Mouse (Mus musculus) embryonic facial prominence, embryonic 11.5 days (tissue): ENCODE results near the gene Pou2f1. TPM values are rescaled to one million over a fixed set of nuclear protein-coding genes. Genes with fewer than 3 reads are reported as not detected.

Experiments used
- ATAC-seq: fragments of 200-750 bp; cut with Nextera tagmentation; replicated peaks from 2 replicates; pipeline ENCODE4 v1.8.0; 2017; ENCODE audit warnings: low read depth; ENCODE audit not compliant: insufficient number of reproducible peaks, low FRiP score, low TSS enrichment
- DNase-seq: peaks from one replicate; pipeline ENCODE4 v3.0.0-alpha.2; 2015; ENCODE audit warnings: low spot score
- H3K27ac ChIP-seq: fragments of 300-500 bp; sonication (generic); replicated peaks from 2 replicates; pipeline ENCODE4 v1.5.1; 2014; ENCODE audit warnings: mild to moderate bottlenecking, low read depth, low read length, control low read depth
- H3K27me3 ChIP-seq: fragments of 300-500 bp; sonication (generic); 2 replicates; pipeline ENCODE4 v1.6.1; 2014; ENCODE audit warnings: mild to moderate bottlenecking, low read length, moderate library complexity, mixed read lengths; ENCODE audit not compliant: control insufficient read depth, insufficient read depth
- H3K36me3 ChIP-seq: fragments of 300-500 bp; sonication (generic); replicated peaks from 2 replicates; pipeline ENCODE4 v1.6.1; 2014; ENCODE audit warnings: low read depth, mild to moderate bottlenecking, low read length, moderate library complexity, mixed read lengths; ENCODE audit not compliant: control insufficient read depth, insufficient read depth
- H3K4me1 ChIP-seq: fragments of 300-500 bp; sonication (generic); 2 replicates; pipeline ENCODE4 v1.6.1; 2014; ENCODE audit warnings: low read length, mixed read lengths; ENCODE audit not compliant: control insufficient read depth, insufficient read depth
- H3K4me2 ChIP-seq: fragments of 300-500 bp; sonication (generic); 2 replicates; pipeline ENCODE4 v1.6.1; 2014; ENCODE audit warnings: low read depth, mild to moderate bottlenecking, control low read depth, low read length, moderate library complexity
- H3K4me3 ChIP-seq: fragments of 300-500 bp; sonication (generic); 2 replicates; pipeline ENCODE4 v1.5.1; 2014; ENCODE audit warnings: low read depth, low read length, control low read depth
- H3K9ac ChIP-seq: fragments of 300-500 bp; sonication (generic); replicated peaks from 2 replicates; pipeline ENCODE4 v1.6.1; 2014; ENCODE audit warnings: mild to moderate bottlenecking, control low read depth, low read length
- H3K9me3 ChIP-seq: fragments of 300-500 bp; sonication (generic); replicated peaks from 2 replicates; pipeline ENCODE4 v1.6.1; 2016; ENCODE audit warnings: mild to moderate bottlenecking, low read length, inconsistent platforms, mixed read lengths; ENCODE audit not compliant: control insufficient read depth
- WGBS: fragments of 180-500 bp; shearing (Covaris S2); extraction: QIAGEN DNeasy Blood & Tissue Kit; methylation state at CpG from one replicate; pipeline ENCODE4 v1.1.7; 2014; 5-methylcytosine and 5-hydroxymethylcytosine counted together
- polyA plus RNA-seq: library from polyadenylated mRNA; unstranded; fragments of >200 nt; fragmentation: Nextera tagmentation; extraction: Ambion mirVana; gene quantifications from 2 replicates; pipeline ENCODE4 v1.2.1, GENCODE M21; 2014

Pou2f1 gene
- polyA plus RNA-seq, 1 experiment from 2014 or later: 22.8 TPM

DNA sequence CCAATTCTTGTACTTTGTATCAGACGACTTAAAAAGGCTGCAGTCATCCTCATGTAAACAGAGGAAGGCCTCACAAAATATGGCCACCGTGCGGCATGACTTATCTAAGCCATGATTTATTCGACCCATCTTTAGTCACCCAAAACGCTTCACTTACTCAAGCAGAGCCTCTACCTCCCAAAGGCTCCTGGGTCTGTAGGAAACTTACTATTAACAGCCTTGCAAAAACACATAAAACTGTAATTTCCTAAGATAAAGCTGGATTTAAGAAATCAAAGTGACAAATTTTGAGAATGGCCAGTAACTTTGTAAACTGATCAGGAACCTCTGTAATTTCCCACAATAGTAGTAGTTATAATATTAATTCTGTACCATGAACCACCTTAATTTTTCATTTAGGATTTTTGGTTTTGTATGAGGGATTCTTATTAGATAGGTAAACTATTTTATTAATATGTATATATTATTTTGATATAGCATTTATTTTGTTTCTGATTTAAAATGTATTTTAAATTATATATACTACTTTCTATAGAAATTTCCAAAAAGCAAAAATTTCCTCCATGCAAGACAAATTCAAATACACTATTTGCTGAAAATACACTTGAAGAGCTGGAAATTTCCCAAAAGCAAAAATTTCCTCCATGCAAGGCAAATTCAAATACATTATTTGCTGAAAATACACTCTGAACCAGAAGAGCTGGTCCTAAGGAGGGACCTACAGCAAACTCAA is 68.4 kb downstream of the Pou2f1 start:
- ATAC-seq: no peak
- DNase-seq: no peak
- no peak overlapping the region for H3K27ac ChIP-seq
- H3K4me2 ChIP-seq: no peak overlapping the region
- no peaks in the 10 kb centered on the region for H3K4me1 ChIP-seq
- no peaks in the 10 kb centered on the region for H3K27me3 ChIP-seq
- no peak overlapping the region for H3K9ac ChIP-seq
- no peak overlapping the region for H3K4me3 ChIP-seq
- no peaks in the 10 kb centered on the region for H3K9me3 ChIP-seq
- no peaks in the 10 kb centered on the region for H3K36me3 ChIP-seq
- WGBS: 85% methylated on average over 5 of the region's 5 CpGs

DNA sequence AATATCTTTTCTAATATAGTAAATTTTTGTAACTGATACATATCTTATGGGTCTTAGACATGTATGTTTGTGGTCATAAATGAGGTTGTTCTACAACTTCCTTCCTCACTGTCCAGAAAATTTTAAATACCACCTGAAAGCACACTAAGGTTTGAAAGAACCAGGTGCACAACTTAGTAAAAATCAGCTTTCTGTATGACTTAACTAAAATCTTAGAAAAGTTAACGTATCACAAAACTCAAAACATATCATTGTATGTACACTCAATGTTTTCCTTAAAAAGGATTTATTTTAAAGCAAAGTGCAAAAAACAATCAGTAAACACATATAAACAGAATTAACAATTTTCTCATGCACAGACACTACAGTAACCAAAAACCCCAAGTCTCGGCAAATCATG is 69.6 kb downstream of the Pou2f1 start:
- no peak overlapping the region for H3K4me3 ChIP-seq
- no peaks in the 10 kb centered on the region for H3K4me1 ChIP-seq
- ATAC-seq (no peak), DNase-seq (no peak)
- no peak overlapping the region for H3K27ac ChIP-seq
- no peaks in the 10 kb centered on the region for H3K27me3 ChIP-seq
- H3K9me3 ChIP-seq: no peaks in the 10 kb centered on the region
- no peaks in the 10 kb centered on the region for H3K36me3 ChIP-seq
- H3K9ac ChIP-seq: no peak overlapping the region
- H3K4me2 ChIP-seq: no peak overlapping the region
- 93% methylated on average over 2 of the region's 2 CpGs for WGBS

DNA sequence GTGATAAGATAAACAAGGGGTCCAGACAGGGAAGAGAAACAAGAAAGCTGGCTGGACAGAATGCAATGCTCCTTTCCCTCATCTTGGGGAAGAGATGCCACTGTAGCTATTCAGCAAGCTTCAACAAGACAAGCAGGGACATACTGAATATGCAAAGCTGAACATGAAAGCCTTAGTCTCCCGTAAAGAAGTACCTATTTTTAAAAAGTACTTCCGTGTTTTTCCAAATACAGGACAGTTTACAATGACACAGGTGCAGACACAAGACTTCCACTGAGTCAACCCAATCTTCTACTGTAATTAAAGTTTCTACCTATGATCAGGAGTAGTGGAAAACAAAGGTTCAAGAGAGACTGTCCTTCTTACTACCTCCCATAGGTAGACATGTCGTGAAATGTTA is 72.0 kb downstream of the Pou2f1 start:
- 86% methylated on average over 3 of the region's 3 CpGs for WGBS
- H3K27me3 ChIP-seq: no peaks in the 10 kb centered on the region
- H3K9me3 ChIP-seq: no peaks in the 10 kb centered on the region
- H3K4me2 ChIP-seq: no peak overlapping the region
- H3K27ac ChIP-seq: no peak overlapping the region
- H3K4me3 ChIP-seq: no peak overlapping the region
- no peaks in the 10 kb centered on the region for H3K36me3 ChIP-seq
- ATAC-seq: no peak
- no peak for DNase-seq
- no peaks in the 10 kb centered on the region for H3K4me1 ChIP-seq
- H3K9ac ChIP-seq: no peak overlapping the region

DNA sequence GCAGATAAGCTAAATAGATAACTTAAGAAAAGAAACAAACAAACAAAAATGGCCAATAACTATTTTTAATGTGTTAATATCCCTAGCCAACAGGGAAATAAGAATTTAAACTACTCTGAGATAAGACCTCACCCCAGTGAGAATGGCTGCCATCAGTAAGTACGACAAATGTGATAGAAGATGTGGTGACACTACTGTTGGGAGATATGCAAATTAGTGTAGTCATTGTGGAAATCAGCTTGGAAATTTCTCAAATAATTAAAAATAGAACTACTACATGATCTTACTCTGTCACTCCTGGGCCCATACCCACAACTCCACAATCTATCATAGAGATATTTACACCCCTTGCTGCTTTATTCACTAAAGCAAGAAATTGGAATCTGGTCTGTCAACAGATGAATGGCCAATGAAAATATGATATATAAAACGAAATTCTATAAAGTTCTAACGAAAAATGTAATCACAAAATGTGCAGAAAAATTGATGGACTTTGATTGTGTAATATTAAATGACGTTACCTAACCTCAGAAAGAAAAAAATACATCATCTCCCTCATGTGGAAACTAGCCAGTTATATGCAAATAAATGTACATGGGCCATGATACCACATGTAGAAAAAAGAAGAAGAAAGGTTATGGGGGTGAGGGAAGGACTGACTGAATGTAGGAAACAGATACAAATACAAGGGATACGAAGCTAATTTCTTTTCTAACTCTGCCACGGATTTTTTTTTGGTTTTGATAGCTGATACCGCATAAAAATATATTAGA is 74.8 kb downstream of the Pou2f1 start:
- Histone ChIP-seq H3K36me3 (no peaks in the 10 kb centered on the region), H3K9me3 (no peaks in the 10 kb centered on the region), H3K27ac (no peak overlapping the region), H3K4me2 (no peak overlapping the region), H3K27me3 (no peaks in the 10 kb centered on the region), H3K4me3 (no peak overlapping the region), H3K9ac (no peak overlapping the region), H3K4me1 (no peaks in the 10 kb centered on the region)
- DNase-seq: no peak
- 88% methylated on average over 7 of the region's 7 CpGs for WGBS
- ATAC-seq: no peak

DNA sequence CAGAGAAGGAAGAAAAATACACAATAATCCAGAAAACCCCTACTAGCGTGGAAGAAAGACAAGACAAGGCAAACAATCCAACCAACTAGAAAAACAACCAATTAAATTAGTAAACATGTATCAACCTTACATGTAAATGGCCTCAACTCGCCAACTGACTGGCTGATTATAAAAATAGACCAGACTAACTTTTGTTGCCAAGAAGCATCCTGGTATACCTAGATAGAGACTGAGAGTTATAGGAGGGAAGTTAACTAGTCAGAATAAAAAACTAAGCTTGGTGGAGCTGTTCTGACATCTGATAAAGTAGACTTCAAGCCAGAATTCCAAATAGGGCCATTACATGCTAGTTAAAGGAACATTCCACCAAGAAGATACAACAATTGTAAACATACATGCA is 77.3 kb downstream of the Pou2f1 start:
- ATAC-seq (no peak), DNase-seq (no peak)
- H3K27ac ChIP-seq: no peak overlapping the region
- no peaks in the 10 kb centered on the region for H3K27me3 ChIP-seq
- no peak overlapping the region for H3K4me3 ChIP-seq
- 76% methylated on average over 2 of the region's 2 CpGs for WGBS
- no peaks in the 10 kb centered on the region for H3K4me1 ChIP-seq
- H3K4me2 ChIP-seq: no peak overlapping the region
- no peaks in the 10 kb centered on the region for H3K9me3 ChIP-seq
- no peak overlapping the region for H3K9ac ChIP-seq
- H3K36me3 ChIP-seq: no peaks in the 10 kb centered on the region

DNA sequence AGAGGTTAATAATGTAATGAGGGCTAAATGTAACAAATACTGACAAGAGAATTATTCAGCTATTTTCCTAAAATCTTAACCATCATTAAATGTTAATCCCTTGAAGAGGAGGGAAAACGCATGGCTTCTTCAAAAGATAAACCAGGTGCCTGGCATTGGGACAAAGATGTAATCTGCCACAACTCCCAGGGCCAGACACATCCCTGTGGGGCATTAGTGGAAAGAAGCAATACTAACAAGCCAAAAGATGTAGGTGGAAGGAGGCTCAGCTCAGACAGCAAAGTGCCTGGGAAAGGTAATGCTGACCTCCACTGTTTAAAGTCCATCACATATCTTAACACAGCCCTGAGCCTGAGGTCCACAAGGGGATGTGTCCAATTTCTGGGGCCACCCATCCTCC is 80.0 kb downstream of the Pou2f1 start:
- no peaks in the 10 kb centered on the region for H3K4me1 ChIP-seq
- DNase-seq: no peak
- WGBS: 79% methylated on average over 1 of the region's 1 CpGs

DNA sequence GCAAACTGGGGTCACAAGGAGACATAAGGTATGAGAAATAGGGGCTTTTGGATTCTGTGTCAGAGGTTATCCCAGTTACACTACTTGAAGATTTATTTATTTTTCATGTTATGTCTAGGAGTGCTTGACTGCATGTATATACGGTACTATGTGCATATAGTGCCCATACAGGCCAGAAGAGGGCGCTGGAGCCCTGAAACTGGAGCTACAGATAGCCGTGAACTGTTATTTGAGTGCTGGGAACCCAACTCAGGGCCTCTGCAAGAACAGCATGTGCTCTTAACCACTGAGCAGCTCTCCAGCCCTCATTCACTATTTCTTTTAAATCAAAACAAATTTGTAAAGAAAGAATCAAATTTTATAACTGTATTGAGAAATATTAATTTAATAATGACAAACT is 81.5 kb downstream of the Pou2f1 start:
- Histone ChIP-seq H3K4me2 (no peak overlapping the region), H3K9ac (no peak overlapping the region), H3K27ac (no peak overlapping the region), H3K9me3 (no peaks in the 10 kb centered on the region), H3K36me3 (no peaks in the 10 kb centered on the region), H3K4me3 (no peak overlapping the region), H3K27me3 (no peaks in the 10 kb centered on the region), H3K4me1 (no peaks in the 10 kb centered on the region)
- no peak for DNase-seq
- WGBS: 76% methylated on average over 3 of the region's 3 CpGs
- no peak for ATAC-seq

More for the DNA sequence above, 80.0 kb downstream of the Pou2f1 start:
- Histone ChIP-seq H3K27ac (no peak overlapping the region), H3K9ac (no peak overlapping the region), H3K4me2 (no peak overlapping the region), H3K27me3 (no peaks in the 10 kb centered on the region), H3K36me3 (no peaks in the 10 kb centered on the region), H3K9me3 (no peaks in the 10 kb centered on the region), H3K4me3 (no peak overlapping the region)
- no peak for ATAC-seq

DNA sequence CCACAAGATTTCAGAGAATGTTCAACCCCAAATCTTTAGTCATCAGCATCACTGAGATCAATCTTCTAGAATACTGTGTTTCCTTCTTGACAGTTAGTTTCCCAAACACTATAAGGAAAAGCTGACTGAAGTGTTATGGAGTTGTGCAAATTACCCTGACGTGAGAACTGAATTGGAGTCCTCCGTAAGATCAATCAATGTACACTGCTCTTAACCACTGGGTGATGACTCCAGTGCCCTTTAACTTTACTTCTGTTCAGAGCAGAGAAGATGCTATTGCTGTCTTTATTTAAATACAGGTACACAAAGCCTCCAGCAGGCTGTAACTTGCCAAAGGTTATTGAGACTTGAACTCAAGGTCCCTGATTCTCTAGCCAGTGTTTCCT is 88.1 kb downstream of the Pou2f1 start:
- WGBS: 91% methylated on average over 2 of the region's 2 CpGs
- Histone ChIP-seq H3K9ac (no peak overlapping the region), H3K27me3 (no peaks in the 10 kb centered on the region), H3K9me3 (no peaks in the 10 kb centered on the region), H3K36me3 (no peaks in the 10 kb centered on the region), H3K4me3 (no peak overlapping the region), H3K4me2 (no peak overlapping the region), H3K4me1 (no peaks in the 10 kb centered on the region), H3K27ac (no peak overlapping the region)
- DNase-seq (no peak), ATAC-seq (no peak)
